Mouse (Mus musculus) kidney, adult 11 months (tissue): Measurements from ENCODE around the gene Krt19.

Source experiments
- DNase-seq: peaks from one replicate; pipeline ENCODE4 v3.0.0; 2022

Gene Krt19

DNA sequence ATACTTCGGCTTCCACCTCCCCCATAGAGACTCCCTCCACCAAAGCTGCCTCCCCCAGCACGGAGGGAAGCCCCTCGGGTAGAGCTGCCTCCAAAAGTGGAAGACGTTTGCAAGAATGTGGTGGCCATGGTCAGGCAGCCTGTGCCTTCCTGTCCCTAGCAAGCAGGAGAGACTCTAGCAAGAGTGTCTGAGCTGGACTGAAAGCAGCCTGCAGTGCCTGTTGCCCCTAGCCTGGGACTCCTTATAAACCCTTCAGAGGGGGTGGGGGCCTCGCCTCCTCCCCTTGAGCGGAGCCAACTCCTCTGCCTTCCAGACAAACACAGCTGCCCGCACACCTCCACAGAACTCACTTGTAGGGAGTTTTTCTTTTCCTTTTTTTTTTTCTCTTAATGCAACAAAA, 12.7 kb downstream of the Krt19 start, which contains the start of gene Krt15:
TSS of gene Krt15 (minus strand) at position 198 of the 400 bp plus-strand sequence.
- DNase-seq, result no peak

- no peak for DNase-seq
Observed at GRCm38 (mm10) chr11:100124901-100125300, 23.6 kb downstream of the Krt19 start.

DNA sequence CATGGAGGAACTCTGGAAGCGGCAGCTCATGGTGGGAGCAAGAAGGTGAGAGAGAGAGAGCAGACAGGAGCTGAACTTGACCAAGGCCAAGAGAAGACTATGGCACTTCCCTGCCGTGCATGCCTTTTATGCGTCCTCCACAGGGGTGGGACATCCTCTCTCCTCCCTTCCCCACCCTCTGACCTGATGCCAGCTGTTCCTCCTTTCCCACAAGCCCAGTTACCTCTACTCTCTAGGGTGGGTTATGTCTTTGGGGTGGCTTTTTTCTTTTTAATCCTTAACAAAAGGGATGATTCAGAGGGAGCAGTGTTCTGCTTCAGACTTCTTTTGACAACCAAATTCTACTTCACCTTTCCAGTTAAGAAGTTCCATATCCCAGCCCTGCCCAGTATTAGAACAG, 27.0 kb downstream of the Krt19 start, which contains the start of gene Krt13:
TSS of gene Krt13 (minus strand) at position 101 of the 400 bp plus-strand sequence.
- no peak for DNase-seq

- no peak for DNase-seq
Observed at GRCm38 (mm10) chr11:100120331-100120730, 28.1 kb downstream of the Krt19 start.

DNA sequence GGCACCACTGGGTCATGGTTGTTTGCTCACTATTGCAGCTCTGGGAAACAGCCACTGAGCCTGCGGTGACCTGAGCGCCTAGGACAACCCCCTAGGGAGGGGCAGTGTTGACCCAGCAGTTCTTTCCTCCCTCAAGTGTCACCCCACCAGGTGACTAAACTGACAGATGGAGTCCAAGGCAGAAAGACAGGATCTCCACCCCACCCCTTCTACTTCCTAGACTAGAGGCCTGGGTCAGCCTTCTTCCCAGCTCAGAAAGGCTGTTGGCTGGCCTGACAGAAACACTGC, 34.8 kb downstream of the Krt19 start:
- DNase-seq, result no peak

DNA sequence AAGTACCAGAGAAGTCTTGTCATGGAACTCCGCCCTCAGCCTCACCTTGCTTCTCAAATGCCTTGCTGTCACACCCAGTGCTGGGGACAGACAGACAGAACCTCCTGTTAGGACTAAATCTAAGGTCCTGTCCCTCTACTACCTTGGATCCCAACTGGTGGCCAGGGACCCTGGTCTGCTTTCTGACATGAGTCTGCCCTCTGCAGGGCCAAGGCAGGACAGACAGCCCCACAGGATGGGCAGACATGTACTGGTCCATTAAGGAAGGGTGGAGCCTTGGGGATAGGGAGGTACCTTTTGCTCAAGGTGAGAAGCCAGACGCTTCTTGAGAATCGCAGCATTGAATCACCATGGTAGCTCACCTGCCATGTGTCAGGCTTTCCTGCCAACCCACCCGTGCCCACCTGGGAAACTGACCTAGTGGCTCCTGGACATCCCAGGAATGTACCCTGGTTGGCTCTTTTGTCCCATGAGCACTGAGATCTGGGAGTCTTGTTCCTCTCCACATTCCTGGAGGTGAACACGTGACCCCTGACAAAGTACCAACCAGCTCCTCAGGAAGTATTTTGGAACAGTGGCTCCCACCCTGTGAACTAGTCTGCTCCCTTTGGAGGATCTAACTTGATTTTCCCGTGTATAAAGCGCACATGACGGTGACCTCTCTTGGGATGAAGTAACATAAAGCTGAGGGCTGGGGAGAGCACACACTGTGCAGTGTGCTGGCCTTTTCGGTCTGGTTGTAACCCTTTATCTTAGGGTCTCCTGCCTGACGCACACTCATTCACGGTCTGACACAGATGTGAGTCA, 35.3 kb downstream of the Krt19 start:
- no peak for DNase-seq

GRCm38 (mm10) chr11:100105576-100106122, 42.8 kb downstream of the Krt19 start, which contains the start of gene Krt36:
Gene Krt36 (minus strand): TSS chr11:100105626.
- no peak for DNase-seq

DNA sequence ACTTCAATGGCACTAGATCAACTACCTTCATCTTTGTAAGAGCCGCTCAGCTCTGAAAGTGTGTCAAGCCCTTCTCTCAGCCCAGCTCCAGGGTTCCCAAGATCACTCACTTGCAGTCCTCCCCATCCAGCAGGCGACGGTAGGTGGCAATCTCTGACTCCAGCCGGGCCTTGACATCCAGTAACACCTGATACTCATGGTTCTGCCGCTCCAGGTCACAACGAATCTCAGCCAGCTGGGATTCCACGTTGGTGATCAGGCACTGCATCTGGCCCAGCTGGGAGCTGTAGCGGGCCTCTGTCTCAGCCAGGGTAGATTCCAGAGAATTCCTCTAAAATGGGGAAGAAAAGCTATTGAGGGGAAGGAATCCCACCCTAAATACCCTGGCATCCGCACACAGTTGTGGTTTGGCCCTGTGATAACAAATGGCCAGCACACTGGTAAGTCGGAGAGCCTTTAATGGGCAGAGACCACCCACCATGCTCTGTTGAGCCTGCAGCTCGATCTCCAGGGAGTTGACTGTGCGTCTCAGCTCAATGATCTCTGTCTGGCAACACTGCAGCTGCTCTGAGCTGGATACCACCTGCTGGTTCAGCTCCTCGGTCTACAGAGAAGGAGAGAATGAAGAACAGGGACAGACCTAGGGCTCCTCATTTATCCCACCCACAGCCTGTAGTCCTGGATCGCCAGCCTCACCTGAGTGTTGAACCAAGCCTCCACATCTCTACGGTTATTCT, 45.6 kb downstream of the Krt19 start:
- DNase-seq, result no peak

DNA sequence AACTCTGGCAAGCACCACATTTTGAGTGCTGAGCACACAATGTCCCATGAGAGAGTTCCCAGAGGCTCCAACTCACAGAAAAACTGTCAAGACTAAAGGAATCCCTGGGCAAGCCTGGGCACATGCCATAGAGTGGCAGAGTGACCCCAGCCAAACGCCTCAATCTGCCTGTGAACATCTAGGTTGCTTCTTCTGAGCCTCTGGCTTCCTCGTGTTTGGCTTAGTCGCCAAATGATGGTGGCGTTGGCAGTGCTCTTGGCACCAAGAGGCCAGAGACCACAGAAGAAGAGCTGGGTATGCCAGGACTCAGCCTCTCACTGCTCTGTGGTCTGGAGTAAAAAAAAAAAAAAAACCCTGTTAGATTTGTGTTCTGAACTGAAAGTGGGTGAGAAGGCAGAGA, 48.1 kb downstream of the Krt19 start:
- no peak for DNase-seq

DNA sequence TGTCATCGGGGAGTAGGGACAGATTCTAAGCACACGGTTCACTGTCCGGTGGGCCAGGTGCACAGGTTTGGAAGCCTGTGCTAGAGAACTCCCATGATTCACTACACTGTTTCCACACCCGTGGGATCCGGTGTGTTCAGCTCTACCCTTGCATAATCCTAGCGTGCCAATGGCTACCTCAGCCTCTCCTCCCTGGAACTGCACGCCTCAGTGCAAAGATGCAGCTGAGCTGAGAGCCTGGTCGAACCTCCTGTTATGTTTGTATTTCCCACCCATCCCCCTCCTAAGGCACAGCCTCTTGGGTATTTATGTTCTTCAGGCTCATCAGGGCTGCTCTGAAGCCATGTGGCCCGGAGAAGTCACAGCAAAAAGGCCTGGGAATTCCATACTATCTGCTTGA, 50.6 kb downstream of the Krt19 start:
- DNase-seq, result no peak

DNA sequence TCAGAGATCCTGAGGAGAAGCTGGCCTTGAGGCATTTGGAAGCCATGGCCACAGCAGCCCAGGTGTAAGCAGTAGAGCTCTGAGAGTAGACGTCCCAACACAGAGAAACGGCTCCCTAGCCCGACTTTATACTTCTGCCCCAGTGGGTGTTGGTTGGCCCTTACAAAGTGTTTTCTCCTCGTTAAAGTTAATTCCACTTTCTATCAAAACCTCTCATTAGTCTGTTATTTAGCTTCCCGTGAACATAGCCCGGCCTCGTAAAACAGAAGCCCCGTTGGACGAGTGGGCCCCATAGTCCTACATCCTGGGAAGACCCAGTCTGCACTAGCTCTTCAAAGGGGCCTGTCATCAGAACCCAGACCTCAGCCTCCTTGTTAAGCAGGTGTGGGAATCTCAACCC, 52.3 kb downstream of the Krt19 start, which contains the start of gene Krt35:
TSS of gene Krt35 (minus strand) at position 101 of the 400 bp plus-strand sequence.
- no peak for DNase-seq
